Mouse (Mus musculus): ENCODE results near the gene Rhbdl1. TPM values are rescaled to one million over a fixed set of nuclear protein-coding genes. Genes with fewer than 3 reads are reported as not detected.
A peak's percentile ranks its signal among the peaks of the same experiment; 100 is the strongest.
"Not testable (repeated sequence)": the region's sequence is repeated elsewhere in the genome, so short reads cannot be mapped to it uniquely, and the experiment has no call there.

The Rhbdl1 gene
- polyA plus RNA-seq, 1 experiment from 2014 or later, result 0.35 TPM

DNA sequence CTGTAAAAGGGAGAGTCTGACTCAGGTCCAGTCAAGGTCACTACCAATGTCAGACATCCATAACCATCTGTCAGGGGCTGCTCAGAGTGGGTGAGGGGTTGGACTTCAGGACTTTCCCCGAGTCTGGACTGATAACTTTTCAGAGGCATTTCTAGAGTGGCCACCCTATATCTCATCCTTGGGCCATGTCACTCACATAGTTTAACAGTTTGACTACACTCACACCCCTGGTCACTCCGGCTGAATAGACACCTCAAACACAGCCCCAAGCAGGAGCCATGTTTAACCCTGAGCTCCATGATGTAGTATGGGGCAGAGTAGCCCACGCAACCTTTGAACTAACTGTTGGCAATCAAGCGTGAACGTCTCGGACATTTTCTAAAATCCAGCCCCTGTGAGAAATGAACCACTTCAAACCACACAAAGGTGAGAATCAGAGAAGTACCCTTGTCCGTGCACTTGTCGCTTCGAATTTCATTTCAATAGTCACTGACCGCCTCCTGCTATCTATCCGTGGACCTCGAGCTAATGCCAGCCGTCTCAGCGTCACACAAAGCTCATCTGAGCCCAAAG is 37.1 kb upstream of the Rhbdl1 start:
- Histone ChIP-seq H3K4me1 (ENCODE audit: insufficient read depth) (peaks cover 22% of the 10 kb centered on the region), H3K27me3 (ENCODE audit: insufficient read depth, low read length) (no peaks in the 10 kb centered on the region), H3K36me3 (replicated peaks; ENCODE audit: insufficient read depth, low read length) (peaks cover 8% of the 10 kb centered on the region), H3K4me2 (ENCODE audit: low read depth, low read length) (peak overlapping the region; percentile 85), H3K4me3 (ENCODE audit: low read depth, low read length) (peak overlapping the region; percentile 69), H3K27ac (ENCODE audit: low read depth) (peak overlapping the region; percentile 88), H3K9me3 (ENCODE audit: low read length) (no peaks in the 10 kb centered on the region), H3K9ac (replicated peaks) (peak overlapping the region; percentile 64)
- TF ChIP-seq EP300 (IDR thresholded peaks at IDR 0.05; ENCODE audit: low read depth) (no peak), CTCF (IDR thresholded peaks at IDR 0.05; ENCODE audit: low read depth) (no peak)
- ATAC-seq (no peak), DNase-seq (no peak)
- whole genome bisulfite sequencing (ENCODE audit: insufficient replicate concordance), result 8% methylated on average over 14 of the region's 14 CpGs

DNA sequence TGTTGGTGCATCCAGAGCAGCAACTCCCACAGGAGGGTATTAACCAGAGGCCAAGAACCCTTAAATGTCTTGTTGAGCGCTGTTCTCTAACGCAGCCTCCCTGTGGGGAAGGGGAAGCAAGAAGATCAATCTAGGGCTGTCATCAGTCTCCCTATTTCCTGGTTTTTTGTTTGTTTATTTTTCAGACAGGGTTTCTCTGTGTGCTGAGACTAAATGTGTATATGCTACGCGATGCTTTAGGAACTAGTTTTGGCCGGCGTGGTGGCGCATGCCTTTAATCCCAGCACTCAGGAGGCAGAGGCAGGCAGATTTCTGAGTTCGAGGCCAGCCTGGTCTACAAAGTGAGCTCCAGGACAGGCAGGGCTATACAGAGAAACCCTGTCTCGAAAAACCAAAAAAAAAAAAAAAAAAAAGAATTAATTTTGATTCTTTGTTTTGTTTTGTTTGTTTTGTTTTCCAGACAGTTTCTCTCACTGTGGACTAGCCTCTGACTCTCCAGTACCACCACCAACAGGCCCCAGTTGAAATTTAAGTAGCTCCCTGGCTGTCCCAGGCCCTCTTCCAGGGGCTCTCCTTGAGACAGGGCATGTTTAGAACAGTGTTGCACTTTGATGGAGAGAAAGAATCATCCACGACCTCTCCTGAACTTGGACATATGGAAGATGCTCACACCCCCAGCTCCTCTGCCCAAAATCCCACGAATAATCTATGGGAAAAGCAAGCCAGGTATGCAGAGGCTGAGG is 36.5 kb upstream of the Rhbdl1 start:
- H3K27me3 ChIP-seq (ENCODE audit: insufficient read depth, low read length), result no peaks in the 10 kb centered on the region
- H3K36me3 ChIP-seq (replicated peaks; ENCODE audit: insufficient read depth, low read length), result peaks cover 4% of the 10 kb centered on the region
- 0 out of 2 replicates have a peak overlapping the region, but pooled peaks have one; percentile 85 for H3K4me2 ChIP-seq (ENCODE audit: low read depth, low read length)
- H3K9ac ChIP-seq (replicated peaks), result no peak overlapping the region
- ATAC-seq (no peak), DNase-seq (no peak)
- H3K4me3 ChIP-seq (ENCODE audit: low read depth, low read length), result peak overlapping the region; percentile 69; the same call in 1 of the 2 replicates
- WGBS (ENCODE audit: insufficient replicate concordance), result 70% methylated on average over 11 of the region's 11 CpGs
- H3K27ac ChIP-seq (ENCODE audit: low read depth), result no peak overlapping the region
- TF ChIP-seq CTCF (IDR thresholded peaks at IDR 0.05; ENCODE audit: low read depth), result no peak
- TF ChIP-seq EP300 (IDR thresholded peaks at IDR 0.05; ENCODE audit: low read depth), result no peak
- H3K9me3 ChIP-seq (ENCODE audit: low read length), result no peaks in the 10 kb centered on the region
- H3K4me1 ChIP-seq (ENCODE audit: insufficient read depth), result peaks cover 28% of the 10 kb centered on the region

DNA sequence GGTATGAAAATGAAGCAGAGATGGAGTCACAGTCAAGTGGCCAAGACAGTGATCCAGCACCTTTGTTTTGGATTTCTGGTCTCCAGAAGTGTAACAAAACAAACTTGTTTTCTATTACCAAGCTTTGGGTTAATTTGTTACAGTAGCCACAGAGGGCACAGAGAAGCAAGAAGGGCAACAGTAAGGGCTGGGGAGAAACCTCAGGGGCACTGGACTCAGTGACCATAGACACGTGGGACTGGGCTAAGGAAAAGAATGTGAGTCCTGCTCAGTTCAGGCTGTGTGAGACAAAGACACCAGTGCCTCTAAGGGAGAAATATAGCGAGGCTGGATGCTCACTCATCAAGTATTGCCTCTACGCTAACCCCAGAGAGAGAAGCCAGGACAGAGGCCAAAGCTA is 35.6 kb upstream of the Rhbdl1 start:
- ATAC-seq, result no peak
- no peak for DNase-seq
- TF ChIP-seq CTCF (IDR thresholded peaks at IDR 0.05; ENCODE audit: low read depth), result no peak
- TF ChIP-seq EP300 (IDR thresholded peaks at IDR 0.05; ENCODE audit: low read depth), result no peak
- 86% methylated on average over 3 of the region's 3 CpGs for WGBS (ENCODE audit: insufficient replicate concordance)
- Histone ChIP-seq H3K9me3 (ENCODE audit: low read length) (no peaks in the 10 kb centered on the region), H3K27ac (ENCODE audit: low read depth) (no peak overlapping the region), H3K9ac (replicated peaks) (no peak overlapping the region), H3K4me2 (ENCODE audit: low read depth, low read length) (no peak overlapping the region), H3K27me3 (ENCODE audit: insufficient read depth, low read length) (no peaks in the 10 kb centered on the region), H3K4me3 (ENCODE audit: low read depth, low read length) (no peak overlapping the region), H3K4me1 (ENCODE audit: insufficient read depth) (peaks cover 35% of the 10 kb centered on the region), H3K36me3 (replicated peaks; ENCODE audit: insufficient read depth, low read length) (no peaks in the 10 kb centered on the region; the same call in 1 of the 2 replicates)

DNA sequence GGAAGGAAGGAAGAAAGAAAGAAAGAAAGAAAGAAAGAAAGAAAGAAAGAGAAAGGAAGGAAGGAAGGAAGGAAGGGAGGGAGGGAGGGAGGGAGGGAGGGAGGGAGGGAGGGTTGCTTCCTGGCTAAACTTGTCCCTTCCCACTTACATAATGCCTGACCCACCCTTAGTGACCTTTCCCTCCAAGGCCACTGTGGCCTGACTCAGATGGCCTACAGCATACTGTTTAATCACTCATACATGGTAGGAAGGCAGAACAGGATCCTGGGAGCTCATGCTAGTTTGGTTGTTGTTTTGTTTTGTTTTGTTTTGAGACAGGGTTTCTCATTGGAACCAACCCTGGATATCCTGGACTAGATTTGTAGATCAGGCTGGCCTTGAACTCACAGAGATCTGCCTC is 34.5 kb upstream of the Rhbdl1 start:
- H3K4me2 ChIP-seq (ENCODE audit: low read depth, low read length); H3K9ac ChIP-seq (replicated peaks); H3K9me3 ChIP-seq (ENCODE audit: low read length); DNase-seq; H3K36me3 ChIP-seq (replicated peaks; ENCODE audit: insufficient read depth, low read length); ATAC-seq; H3K27ac ChIP-seq (ENCODE audit: low read depth); H3K27me3 ChIP-seq (ENCODE audit: insufficient read depth, low read length); H3K4me3 ChIP-seq (ENCODE audit: low read depth, low read length): not testable (repeated sequence)
- H3K4me1 ChIP-seq (ENCODE audit: insufficient read depth), result peaks cover 34% of the 10 kb centered on the region

DNA sequence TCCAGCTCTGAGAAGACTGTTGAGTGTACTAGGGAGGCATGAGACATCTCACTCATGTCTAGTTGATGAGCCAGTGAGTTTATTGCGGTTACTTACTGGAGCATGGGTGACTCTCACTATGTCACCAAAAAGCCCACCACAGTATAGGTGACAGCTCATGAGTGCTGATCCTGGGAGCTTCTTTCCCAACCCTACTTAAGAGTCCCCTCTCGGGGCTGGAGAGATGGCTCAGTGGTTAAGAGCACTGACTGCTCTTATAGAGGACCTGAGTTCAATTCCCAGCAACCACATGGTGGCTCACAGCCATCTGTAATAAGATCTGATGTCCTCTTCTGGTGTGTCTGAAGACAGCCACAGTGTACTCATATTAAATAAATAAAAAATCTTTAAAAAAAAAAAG is 32.9 kb upstream of the Rhbdl1 start:
- H3K27ac ChIP-seq (ENCODE audit: low read depth), result no peak overlapping the region
- 84% methylated on average over 2 of the region's 2 CpGs for WGBS (ENCODE audit: insufficient replicate concordance)

DNA sequence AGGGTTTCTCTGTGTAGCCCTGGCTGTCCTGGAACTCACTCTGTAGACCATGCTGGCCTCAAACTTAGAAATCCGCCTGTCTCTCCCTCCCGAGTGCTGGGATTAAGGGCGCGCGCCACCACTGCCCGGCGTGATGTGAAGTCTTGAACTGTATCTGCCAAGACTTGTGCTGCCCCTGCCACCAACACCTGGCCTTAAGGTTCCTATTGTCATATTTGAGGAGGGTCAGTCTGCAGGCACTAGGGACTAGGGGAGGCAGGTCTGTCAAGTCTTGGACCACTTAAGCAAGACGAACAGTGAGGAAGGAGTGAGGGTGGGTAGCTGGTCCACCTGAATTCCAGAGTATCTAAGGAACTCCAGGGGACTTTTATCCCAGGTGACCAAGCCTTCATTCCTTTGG is 32.4 kb upstream of the Rhbdl1 start:
- H3K27me3 ChIP-seq (ENCODE audit: insufficient read depth, low read length), result no peaks in the 10 kb centered on the region

More for the DNA sequence above, 32.9 kb upstream of the Rhbdl1 start:
- H3K27me3 ChIP-seq (ENCODE audit: insufficient read depth, low read length), result no peaks in the 10 kb centered on the region
- no peaks in the 10 kb centered on the region for H3K9me3 ChIP-seq (ENCODE audit: low read length)
- H3K4me2 ChIP-seq (ENCODE audit: low read depth, low read length), result no peak overlapping the region
- no peak overlapping the region for H3K9ac ChIP-seq (replicated peaks)
- H3K4me1 ChIP-seq (ENCODE audit: insufficient read depth), result peaks cover 31% of the 10 kb centered on the region
- TF ChIP-seq CTCF (IDR thresholded peaks at IDR 0.05; ENCODE audit: low read depth) (no peak), EP300 (IDR thresholded peaks at IDR 0.05; ENCODE audit: low read depth) (no peak)
- H3K36me3 ChIP-seq (replicated peaks; ENCODE audit: insufficient read depth, low read length), result no peaks in the 10 kb centered on the region
- DNase-seq (no peak), ATAC-seq (no peak)
- no peak overlapping the region for H3K4me3 ChIP-seq (ENCODE audit: low read depth, low read length)

More for the DNA sequence above, 32.4 kb upstream of the Rhbdl1 start:
- Histone ChIP-seq H3K9ac (replicated peaks) (no peak overlapping the region), H3K4me3 (ENCODE audit: low read depth, low read length) (no peak overlapping the region), H3K9me3 (ENCODE audit: low read length) (no peaks in the 10 kb centered on the region), H3K4me1 (ENCODE audit: insufficient read depth) (peaks cover 30% of the 10 kb centered on the region), H3K36me3 (replicated peaks; ENCODE audit: insufficient read depth, low read length) (no peaks in the 10 kb centered on the region), H3K27ac (ENCODE audit: low read depth) (no peak overlapping the region), H3K4me2 (ENCODE audit: low read depth, low read length) (no peak overlapping the region)
- ATAC-seq (no peak), DNase-seq (no peak)
- WGBS (ENCODE audit: insufficient replicate concordance), result 84% methylated on average over 8 of the region's 8 CpGs
- TF ChIP-seq CTCF (IDR thresholded peaks at IDR 0.05; ENCODE audit: low read depth), result no peak
- TF ChIP-seq EP300 (IDR thresholded peaks at IDR 0.05; ENCODE audit: low read depth), result no peak
